Mouse (Mus musculus): Measurements from ENCODE around the gene Papola.

The Papola gene

GRCm38 (mm10) chr12:105862607-105863006, 78.1 kb downstream of the Papola start:
- in situ Hi-C loops (cut with MseI, MboI), result no loop called here

- in situ Hi-C loops (cut with MseI, MboI), result no loop called here
These were observed 78.9 kb downstream of the Papola start for GRCm38 (mm10) chr12:105863436-105863835.

- in situ Hi-C loops (cut with MseI, MboI), result no loop called here
These were observed 83.2 kb downstream of the Papola start for GRCm38 (mm10) chr12:105867646-105868045.

- in situ Hi-C loops (cut with MseI, MboI), result no loop called here
These were observed 84.7 kb downstream of the Papola start for GRCm38 (mm10) chr12:105869242-105869641.

GRCm38 (mm10) chr12:105869696-105870095, 85.2 kb downstream of the Papola start:
- in situ Hi-C loops (cut with MseI, MboI), result no loop called here

GRCm38 (mm10) chr12:105873283-105873682, 88.8 kb downstream of the Papola start:
- in situ Hi-C loops (cut with MseI, MboI), result no loop called here

GRCm38 (mm10) chr12:105875112-105875511, 90.6 kb downstream of the Papola start:
- in situ Hi-C loops (cut with MseI, MboI), result no loop called here

- in situ Hi-C loops (cut with MseI, MboI), result no loop called here
These were observed 92.0 kb downstream of the Papola start for GRCm38 (mm10) chr12:105876521-105876920.

- in situ Hi-C loops (cut with MseI, MboI), result no loop called here
These were observed 92.4 kb downstream of the Papola start for GRCm38 (mm10) chr12:105876931-105877330.

GRCm38 (mm10) chr12:105878746-105879145, 94.3 kb downstream of the Papola start:
- in situ Hi-C loops (cut with MseI, MboI), result no loop called here

- in situ Hi-C loops (cut with MseI, MboI), result no loop called here
These were observed 99.5 kb downstream of the Papola start for GRCm38 (mm10) chr12:105883799-105884514.

- in situ Hi-C loops (cut with MseI, MboI), result no loop called here
These were observed 100.2 kb downstream of the Papola start for GRCm38 (mm10) chr12:105884515-105885323.
